ENCODE assay signal across 10 mouse cellular contexts in genomic region chr2:103599296-103599695, GRCm38 (mm10). TPM values are rescaled to one million over a fixed set of nuclear protein-coding genes. Genes with fewer than 3 reads are reported as not detected.
DNase-seq lines count a peak whose midpoint lies in the region; ATAC-seq lines count a peak whose summit lies in the region.
"Had no signal": no experiment of that assay in that cellular context is flagged by ENCODE, and none has a peak within 500 bp of the region (broad histone marks: within the 10 kb centered on the region; RNA-seq: fewer than 3 reads in every experiment).

No protein-coding gene starts in this region.

- no peak for ATAC-seq in heart, embryonic 13.5 days (ENCODE audit: extremely low read depth, insufficient number of reproducible peaks, low FRiP score, low TSS enrichment)
- no peak for ATAC-seq in kidney, embryonic 14.5 days (ENCODE audit: low FRiP score, low TSS enrichment)
- peak; percentile 50 for ATAC-seq in intestine, embryonic 15.5 days
- ATAC-seq: lung, postnatal 0 days had no signal

- H3K9me3 ChIP-seq in heart, embryonic 13.5 days, result no peaks in the 10 kb centered on the region
- H3K9me3 ChIP-seq in kidney, embryonic 14.5 days (ENCODE audit: control insufficient read depth, low read length), result no peaks in the 10 kb centered on the region
- H3K9me3 ChIP-seq in intestine, embryonic 15.5 days, result no peaks in the 10 kb centered on the region
- H3K9me3 ChIP-seq: hindbrain, embryonic 15.5 days; megakaryocyte, embryonic 14.5 days had no signal

- peak overlapping the region; percentile 87 for H3K27ac ChIP-seq in heart, embryonic 13.5 days (replicated peaks)
- no peak overlapping the region for H3K27ac ChIP-seq in kidney, embryonic 14.5 days (ENCODE audit: low read depth, low read length)
- 0 out of 2 replicates have a peak overlapping the region, but pooled peaks have one; percentile 28 for H3K27ac ChIP-seq in intestine, embryonic 15.5 days

- H3K4me1 ChIP-seq in heart, embryonic 13.5 days, result peaks cover 100% of the 10 kb centered on the region
- H3K4me1 ChIP-seq in kidney, embryonic 14.5 days (ENCODE audit: control insufficient read depth, insufficient read depth, low read length), result peaks cover 36% of the 10 kb centered on the region
- peaks cover 16% of the 10 kb centered on the region for H3K4me1 ChIP-seq in intestine, embryonic 15.5 days (replicated peaks)

- H3K36me3 ChIP-seq in heart, embryonic 13.5 days, result no peaks in the 10 kb centered on the region
- H3K36me3 ChIP-seq in kidney, embryonic 14.5 days (ENCODE audit: control insufficient read depth, insufficient read depth, low read length), result no peaks in the 10 kb centered on the region
- no peaks in the 10 kb centered on the region for H3K36me3 ChIP-seq in intestine, embryonic 15.5 days
- H3K36me3 ChIP-seq: hindbrain, embryonic 15.5 days had no signal

- H3K4me3 ChIP-seq in heart, embryonic 13.5 days, result no peak overlapping the region
- H3K4me3 ChIP-seq in kidney, embryonic 14.5 days (ENCODE audit: low read length), result no peak overlapping the region
- no peak overlapping the region for H3K4me3 ChIP-seq in intestine, embryonic 15.5 days (replicated peaks)
- H3K4me3 ChIP-seq: hindbrain, embryonic 15.5 days; megakaryocyte, embryonic 14.5 days had no signal

- H3K27me3 ChIP-seq in heart, embryonic 13.5 days (replicated peaks), result 0 out of 2 replicates have a peak, but pooled peaks cover 19% of the 10 kb centered on the region
- H3K27me3 ChIP-seq in kidney, embryonic 14.5 days (ENCODE audit: control insufficient read depth, insufficient read depth, low read length), result no peaks in the 10 kb centered on the region
- H3K27me3 ChIP-seq in intestine, embryonic 15.5 days (replicated peaks), result no peaks in the 10 kb centered on the region
- H3K27me3 ChIP-seq: hindbrain, embryonic 15.5 days had no signal

- intact Hi-C loops in heart, postnatal 36 days (cut with DNase I), result no loop called here

- 82% methylated on average over 1 of the region's 1 CpGs for whole genome bisulfite sequencing in heart, embryonic 13.5 days
- WGBS in kidney, embryonic 14.5 days, result 56% methylated on average over 1 of the region's 1 CpGs
- 55% methylated on average over 1 of the region's 1 CpGs for WGBS in intestine, embryonic 15.5 days

- no peak overlapping the region for H3K9ac ChIP-seq in heart, embryonic 13.5 days
- no peak overlapping the region for H3K9ac ChIP-seq in kidney, embryonic 14.5 days (ENCODE audit: low read depth, low read length)
- H3K9ac ChIP-seq in intestine, embryonic 15.5 days, result no peak overlapping the region
- H3K9ac ChIP-seq: hindbrain, embryonic 15.5 days had no signal

- no peak for DNase-seq in heart, postnatal 36 days
- peak; percentile 87 for DNase-seq in kidney, adult 9 months
- peak; percentile 16 for DNase-seq in kidney, postnatal 14 days
- no peak for DNase-seq in adrenal gland, adult 2 months

- peak overlapping the region; percentile 50; the same call in 1 of the 2 replicates for H3K4me2 ChIP-seq in heart, embryonic 13.5 days
- no peak overlapping the region for H3K4me2 ChIP-seq in kidney, embryonic 14.5 days (replicated peaks; ENCODE audit: low read depth, low read length)
- no peak overlapping the region for H3K4me2 ChIP-seq in intestine, embryonic 15.5 days (replicated peaks)
- H3K4me2 ChIP-seq: hindbrain, embryonic 15.5 days had no signal

RNA-seq across cellular contexts. Expression of gene Abtb2, which starts 33.2 kb away (rescaled TPM):
- polyA plus RNA-seq in heart, embryonic 13.5 days (2015; fragmentation: Nextera tagmentation; extraction: Ambion mirVana), result 17.4 and 18.4 TPM in 2 replicates
- 10 to 100 TPM; 21.9 to 24.4 TPM for total RNA-seq in heart, postnatal 36 days (2021)
- 4.9 and 7.6 TPM in 2 replicates for polyA plus RNA-seq in kidney, embryonic 14.5 days (2014; fragmentation: Nextera tagmentation; extraction: Ambion mirVana)
- polyA plus RNA-seq in intestine, embryonic 15.5 days (2015; fragmentation: Nextera tagmentation; extraction: Ambion mirVana), result 4.5 and 4.8 TPM in 2 replicates
- 10 to 100 TPM in 1 of 2 experiments, 1 to 10 TPM in 1; 6.3 to 36.7 TPM for total RNA-seq in adrenal gland, adult 2 months (2021)
- 46.1 and 72.3 TPM in 2 replicates for polyA plus RNA-seq in adrenal gland, adult 2 months (2012; rRNA removed)

Comparison
In these comparisons a context has a peak if more than half of its experiments do, and no peak if none do; other contexts are left out.
1. DNase-seq: peak in kidney, adult 9 months (single experiment) and kidney, postnatal 14 days (single experiment); none in heart, postnatal 36 days (0 of 2) and adrenal gland, adult 2 months (single experiment).